Comparison of ENCODE assay signal across 12 mouse cellular contexts in the genomic region with DNA sequence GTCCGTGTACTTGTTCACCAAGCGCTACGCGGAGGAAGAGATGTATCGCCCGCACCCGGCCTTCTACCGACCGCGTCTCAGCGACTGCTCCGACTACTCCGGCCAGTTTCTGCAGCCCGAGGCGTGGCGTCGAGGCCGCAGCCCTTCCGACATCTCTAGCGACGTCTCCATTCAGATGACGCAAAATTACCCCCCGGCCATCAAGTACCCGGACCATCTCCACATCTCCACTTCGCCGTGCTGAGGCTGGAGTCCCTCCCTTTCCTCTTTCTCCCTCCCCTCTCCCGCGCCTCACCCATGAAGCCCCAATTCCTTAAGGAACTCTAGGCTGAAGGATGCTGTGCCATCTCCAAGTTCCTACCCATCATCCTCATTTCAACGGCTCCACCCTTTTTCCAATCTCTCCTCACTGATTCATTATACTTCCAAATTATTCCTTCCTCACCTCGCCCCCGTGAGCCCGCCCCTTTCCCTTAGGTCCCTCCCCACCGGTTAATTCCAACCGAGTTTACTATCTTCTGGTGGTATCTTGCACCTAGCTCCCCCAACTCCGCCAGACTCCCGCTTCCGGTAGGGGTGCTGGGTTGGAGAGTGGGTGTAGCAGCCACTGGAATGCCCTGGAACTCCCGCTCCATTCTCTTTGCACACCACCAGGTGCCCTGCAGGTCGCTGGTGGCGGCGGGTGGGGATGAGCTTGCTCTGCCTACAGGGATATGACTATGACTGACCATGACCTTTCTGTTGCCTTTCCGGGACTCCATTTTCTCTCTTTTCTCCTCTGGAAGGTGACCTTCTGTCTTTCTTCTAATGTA. TPM values are rescaled to one million over a fixed set of nuclear protein-coding genes. Genes with fewer than 3 reads are reported as not detected.
DNase-seq lines count a peak whose midpoint lies in the region; ATAC-seq and TF ChIP-seq lines count a peak whose summit lies in the region.
"Had no signal": no experiment of that assay in that cellular context is flagged by ENCODE, and none has a peak within 500 bp of the region (broad histone marks: within the 10 kb centered on the region; RNA-seq: fewer than 3 reads in every experiment).

No protein-coding gene starts in this region.

- no peak for TF ChIP-seq POLR2A in testis, adult 2 months (IDR thresholded peaks at IDR 0.05; ENCODE audit: control insufficient read depth, low read depth, low read length)

- no peaks in the 10 kb centered on the region for H3K36me3 ChIP-seq in heart, embryonic 13.5 days
- no peaks in the 10 kb centered on the region for H3K36me3 ChIP-seq in testis, adult 2 months (ENCODE audit: control insufficient read depth, insufficient read depth, low read length)
- H3K36me3 ChIP-seq in limb, embryonic 13.5 days: peaks cover 36% of the 10 kb centered on the region
- H3K36me3 ChIP-seq: G1E had no signal

- no peak for DNase-seq in heart, postnatal 36 days
- DNase-seq in testis, postnatal 14 days (ENCODE audit: low spot score): no peak
- DNase-seq in left cerebral cortex, adult 11 months (ENCODE audit: low spot score): no peak
- no peak for DNase-seq in layer of hippocampus, adult 9-11 months
- no peak for DNase-seq in cerebellum, postnatal 36 days
- DNase-seq: cerebellum, adult 9-10 months; thymus, postnatal 36 days had no signal

- H3K4me2 ChIP-seq in heart, embryonic 13.5 days: peak overlapping the region; percentile 73
- H3K4me2 ChIP-seq in limb, embryonic 13.5 days (replicated peaks): peak overlapping the region; percentile 53

- peak overlapping the region; percentile 43 for H3K4me3 ChIP-seq in heart, embryonic 13.5 days
- peak overlapping the region; percentile 57 for H3K4me3 ChIP-seq in testis, adult 2 months (ENCODE audit: control insufficient read depth, low read depth, low read length)
- no peak overlapping the region for H3K4me3 ChIP-seq in limb, embryonic 13.5 days
- H3K4me3 ChIP-seq: neural tube, embryonic 12.5 days had no signal

- peaks cover 41% of the 10 kb centered on the region for H3K27me3 ChIP-seq in heart, embryonic 13.5 days (replicated peaks)
- peaks cover 2% of the 10 kb centered on the region; the same call in 1 of the 2 replicates for H3K27me3 ChIP-seq in testis, adult 2 months (ENCODE audit: control insufficient read depth, insufficient read depth, low read length)
- peaks cover 28% of the 10 kb centered on the region for H3K27me3 ChIP-seq in limb, embryonic 13.5 days

- H3K4me1 ChIP-seq in heart, embryonic 13.5 days: peaks cover 15% of the 10 kb centered on the region
- peaks cover 24% of the 10 kb centered on the region for H3K4me1 ChIP-seq in testis, adult 2 months (ENCODE audit: control insufficient read depth, insufficient read depth, low read length)
- H3K4me1 ChIP-seq in limb, embryonic 13.5 days: peaks cover 9% of the 10 kb centered on the region

- no peak overlapping the region for H3K27ac ChIP-seq in heart, embryonic 13.5 days (replicated peaks)
- H3K27ac ChIP-seq in testis, adult 2 months (ENCODE audit: control insufficient read depth, insufficient read depth, low read depth, low read length): no peak overlapping the region
- H3K27ac ChIP-seq in limb, embryonic 13.5 days: no peak overlapping the region
- H3K27ac ChIP-seq: neural tube, embryonic 12.5 days had no signal

- H3K9me3 ChIP-seq in heart, embryonic 13.5 days: no peaks in the 10 kb centered on the region
- H3K9me3 ChIP-seq in limb, embryonic 13.5 days: no peaks in the 10 kb centered on the region
- H3K9me3 ChIP-seq: G1E; neural tube, embryonic 12.5 days had no signal

- ATAC-seq in heart, embryonic 13.5 days (ENCODE audit: extremely low read depth, insufficient number of reproducible peaks, low FRiP score, low TSS enrichment): no peak
- ATAC-seq in limb, embryonic 13.5 days (ENCODE audit: low FRiP score, low read depth): peak; percentile 16; the same call in 1 of the 2 replicates

- WGBS in heart, embryonic 13.5 days: 4% methylated on average over 42 of the region's 42 CpGs
- 15% methylated on average over 42 of the region's 42 CpGs for WGBS in limb, embryonic 13.5 days

- H3K9ac ChIP-seq in heart, embryonic 13.5 days: peak overlapping the region; percentile 64; the same call in 1 of the 2 replicates
- H3K9ac ChIP-seq in limb, embryonic 13.5 days: 0 out of 2 replicates have a peak overlapping the region, but pooled peaks have one; percentile 19
- H3K9ac ChIP-seq: neural tube, embryonic 12.5 days had no signal

- intact Hi-C loops in heart, postnatal 36 days (cut with DNase I): no loop called here

- no peak for TF ChIP-seq CTCF in testis, adult 2 months (IDR thresholded peaks at IDR 0.05; ENCODE audit: control insufficient read depth, insufficient read depth, insufficient replicate concordance, low read depth, low read length)

RNA-seq across cellular contexts. Expression of gene Cacng8, which starts 23.6 kb away (rescaled TPM):
- polyA plus RNA-seq in heart, embryonic 13.5 days (2015; fragmentation: Nextera tagmentation; extraction: Ambion mirVana): 0.71 and 0.86 TPM in 2 replicates
- not detected for total RNA-seq in heart, postnatal 36 days (2021)
- 10.9 and 13.1 TPM in 2 replicates for polyA plus RNA-seq in testis, adult 2 months (2012; rRNA removed)
- 6.5 and 6.8 TPM in 2 replicates for polyA plus RNA-seq in limb, embryonic 13.5 days (2015; fragmentation: Nextera tagmentation; extraction: Ambion mirVana)
- total RNA-seq: G1E had no signal
- polyA plus RNA-seq: G1E had no signal

RNA-seq across cellular contexts. Expression of gene Cacng7, which starts 34.2 kb away (rescaled TPM):
- polyA plus RNA-seq in heart, embryonic 13.5 days (2015; fragmentation: Nextera tagmentation; extraction: Ambion mirVana): 0.19 and 0.51 TPM in 2 replicates
- total RNA-seq in heart, postnatal 36 days (2021): 1 to 10 TPM; 3.7 to 4.7 TPM
- 1.9 and 2.1 TPM in 2 replicates for polyA plus RNA-seq in testis, adult 2 months (2012; rRNA removed)
- polyA plus RNA-seq in limb, embryonic 13.5 days (2015; fragmentation: Nextera tagmentation; extraction: Ambion mirVana): 3.8 and 4.1 TPM in 2 replicates
- polyA plus RNA-seq: G1E had no signal

RNA-seq across cellular contexts. Expression of gene Cacng6, which starts 57.1 kb away (rescaled TPM):
- polyA plus RNA-seq in heart, embryonic 13.5 days (2015; fragmentation: Nextera tagmentation; extraction: Ambion mirVana): 16.8 and 18.3 TPM in 2 replicates
- total RNA-seq in heart, postnatal 36 days (2021): 1 to 10 TPM; 1.3 to 1.9 TPM
- 0.05 and 0.11 TPM in 2 replicates for polyA plus RNA-seq in testis, adult 2 months (2012; rRNA removed)
- polyA plus RNA-seq in limb, embryonic 13.5 days (2015; fragmentation: Nextera tagmentation; extraction: Ambion mirVana): 6.8 and 7.4 TPM in 2 replicates
- polyA plus RNA-seq: G1E had no signal
